Mouse (Mus musculus) embryonic facial prominence, embryonic 12.5 days (tissue): ENCODE results near the gene Gja5. TPM values are rescaled to one million over a fixed set of nuclear protein-coding genes. Genes with fewer than 3 reads are reported as not detected.

ENCODE experiments used
- ATAC-seq: fragments of 200-750 bp; cut with Nextera tagmentation; 2 replicates; pipeline ENCODE4 v1.8.0; 2017; ENCODE audit not compliant: insufficient number of reproducible peaks, insufficient read depth, low FRiP score, low TSS enrichment
- H3K27ac ChIP-seq: fragments of 300-500 bp; sonication (generic); 2 replicates; pipeline ENCODE4 v1.5.1; 2016; ENCODE audit warnings: mild to moderate bottlenecking
- H3K27me3 ChIP-seq: fragments of 300-500 bp; sonication (generic); 2 replicates; pipeline ENCODE4 v1.6.1; 2016; ENCODE audit warnings: mild to moderate bottlenecking, moderate library complexity
- H3K36me3 ChIP-seq: fragments of 300-500 bp; sonication (generic); 2 replicates; pipeline ENCODE4 v1.6.1; 2016; ENCODE audit warnings: mild to moderate bottlenecking
- H3K4me1 ChIP-seq: fragments of 300-500 bp; sonication (generic); 2 replicates; pipeline ENCODE4 v1.6.1; 2016
- H3K4me2 ChIP-seq: fragments of 300-500 bp; sonication (generic); replicated peaks from 2 replicates; pipeline ENCODE4 v1.6.1; 2016; ENCODE audit warnings: mild to moderate bottlenecking, moderate library complexity
- H3K4me3 ChIP-seq: fragments of 300-500 bp; sonication (generic); 2 replicates; pipeline ENCODE4 v1.5.1; 2016; ENCODE audit warnings: mild to moderate bottlenecking
- H3K9ac ChIP-seq: fragments of 300-500 bp; sonication (generic); 2 replicates; pipeline ENCODE4 v1.6.1; 2016; ENCODE audit warnings: mild to moderate bottlenecking, moderate library complexity
- H3K9me3 ChIP-seq: fragments of 300-500 bp; sonication (generic); 2 replicates; pipeline ENCODE4 v1.6.1; 2016; ENCODE audit warnings: mild to moderate bottlenecking, moderate library complexity
- WGBS: fragments of 180-500 bp; shearing (Covaris S2); methylation state at CpG from one replicate; pipeline ENCODE4 v1.1.7; 2016; 5-methylcytosine and 5-hydroxymethylcytosine counted together
- polyA plus RNA-seq: library from polyadenylated mRNA; unstranded; fragments of >200 nt; fragmentation: Nextera tagmentation; extraction: Ambion mirVana; gene quantifications from 2 replicates; pipeline ENCODE4 v1.2.1, GENCODE M21; 2016

Gja5 gene
- polyA plus RNA-seq, 1 experiment from 2014 or later = 14.3 TPM

DNA sequence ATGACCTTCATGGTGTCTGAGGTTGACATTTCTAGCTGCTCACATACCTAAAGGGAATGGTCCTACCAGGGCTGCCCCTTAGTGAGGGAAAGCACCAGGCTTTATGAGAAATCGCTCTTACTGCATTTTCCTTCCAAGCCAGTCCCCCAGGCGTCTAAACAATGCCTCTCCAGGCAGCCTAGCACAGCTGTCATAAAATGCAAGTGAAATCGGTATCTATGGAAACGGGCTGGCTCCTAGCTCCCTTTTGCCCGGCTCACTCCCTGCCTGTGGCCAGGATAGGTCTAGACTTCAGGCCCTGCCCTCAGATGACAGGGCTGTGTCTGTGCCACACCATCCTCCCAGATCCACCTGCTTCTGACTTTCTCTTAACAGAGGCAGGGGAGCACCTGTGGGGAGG lies 33.1 kb downstream of the Gja5 start:
- H3K27ac ChIP-seq = no peak overlapping the region
- no peaks in the 10 kb centered on the region for H3K4me1 ChIP-seq
- H3K4me2 ChIP-seq = no peak overlapping the region
- H3K27me3 ChIP-seq = no peaks in the 10 kb centered on the region; the same call in 1 of the 2 replicates
- peak; percentile 43; the same call in 1 of the 2 replicates for ATAC-seq
- no peak overlapping the region for H3K4me3 ChIP-seq
- H3K9me3 ChIP-seq = no peaks in the 10 kb centered on the region
- H3K36me3 ChIP-seq = no peaks in the 10 kb centered on the region
- WGBS = 35% methylated on average over 5 of the region's 5 CpGs
- no peak overlapping the region for H3K9ac ChIP-seq

DNA sequence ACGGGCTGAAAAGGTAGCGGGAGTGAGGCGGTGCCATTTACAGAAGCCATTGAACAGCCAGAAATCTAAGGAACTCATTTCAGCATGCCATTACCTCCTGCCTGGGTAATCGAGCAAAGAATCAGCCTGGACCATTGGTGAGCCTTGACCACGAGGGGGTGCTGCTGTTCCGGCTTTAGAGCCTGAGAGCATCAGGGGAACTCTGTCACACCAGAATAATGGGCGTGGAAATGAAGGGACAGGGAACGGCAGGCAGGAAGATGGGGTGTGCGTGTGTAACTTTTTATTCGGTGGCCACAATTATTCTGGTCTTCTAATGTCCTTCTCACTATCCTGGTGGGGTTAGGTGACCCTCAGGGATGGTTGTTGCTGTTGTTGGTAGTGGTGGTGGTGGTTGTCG lies 34.2 kb downstream of the Gja5 start:
- H3K27ac ChIP-seq = no peak overlapping the region
- H3K36me3 ChIP-seq = no peaks in the 10 kb centered on the region
- H3K4me3 ChIP-seq = no peak overlapping the region
- H3K27me3 ChIP-seq = no peaks in the 10 kb centered on the region; the same call in 1 of the 2 replicates
- no peak overlapping the region for H3K9ac ChIP-seq
- H3K4me2 ChIP-seq = peak overlapping the region; percentile 24
- H3K4me1 ChIP-seq = no peaks in the 10 kb centered on the region
- ATAC-seq = no peak
- H3K9me3 ChIP-seq = no peaks in the 10 kb centered on the region
- WGBS = 10% methylated on average over 11 of the region's 11 CpGs

DNA sequence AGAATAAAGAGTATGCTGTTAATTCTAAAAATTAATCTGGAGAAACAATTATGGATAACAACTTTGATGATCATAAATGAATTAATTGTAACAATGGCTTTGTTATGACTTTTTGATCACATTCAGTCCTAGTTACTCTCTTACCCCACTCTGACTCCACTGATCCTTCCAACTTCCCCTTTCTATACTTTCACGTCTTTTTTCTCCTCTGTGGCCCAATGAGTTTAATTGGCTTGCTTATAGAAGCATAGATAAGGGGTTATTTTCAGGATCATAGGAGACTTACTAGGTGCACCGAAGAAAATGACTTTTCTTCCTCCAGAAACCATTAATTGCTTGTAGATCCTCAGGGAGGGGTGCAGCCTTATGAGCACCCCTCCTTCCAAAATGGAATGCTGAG lies 38.2 kb downstream of the Gja5 start:
- H3K36me3 ChIP-seq = no peaks in the 10 kb centered on the region
- ATAC-seq = no peak
- H3K4me3 ChIP-seq = no peak overlapping the region
- H3K4me2 ChIP-seq = no peak overlapping the region
- no peaks in the 10 kb centered on the region for H3K4me1 ChIP-seq
- no peak overlapping the region for H3K27ac ChIP-seq
- WGBS = 88% methylated on average over 2 of the region's 2 CpGs
- H3K9ac ChIP-seq = no peak overlapping the region
- no peaks in the 10 kb centered on the region for H3K27me3 ChIP-seq
- H3K9me3 ChIP-seq = no peaks in the 10 kb centered on the region

GRCm38 (mm10) chr3:96953489-96954233 lies 49.2 kb downstream of the Gja5 start:
- Histone ChIP-seq H3K27ac (no peak overlapping the region), H3K9me3 (no peaks in the 10 kb centered on the region), H3K4me3 (no peak overlapping the region), H3K36me3 (no peaks in the 10 kb centered on the region), H3K9ac (no peak overlapping the region), H3K27me3 (no peaks in the 10 kb centered on the region), H3K4me1 (peaks cover 9% of the 10 kb centered on the region; the same call in 1 of the 2 replicates), H3K4me2 (no peak overlapping the region; the same call in 1 of the 2 replicates)
- 44% methylated on average over 14 of the region's 14 CpGs for WGBS
- no peak for ATAC-seq

DNA sequence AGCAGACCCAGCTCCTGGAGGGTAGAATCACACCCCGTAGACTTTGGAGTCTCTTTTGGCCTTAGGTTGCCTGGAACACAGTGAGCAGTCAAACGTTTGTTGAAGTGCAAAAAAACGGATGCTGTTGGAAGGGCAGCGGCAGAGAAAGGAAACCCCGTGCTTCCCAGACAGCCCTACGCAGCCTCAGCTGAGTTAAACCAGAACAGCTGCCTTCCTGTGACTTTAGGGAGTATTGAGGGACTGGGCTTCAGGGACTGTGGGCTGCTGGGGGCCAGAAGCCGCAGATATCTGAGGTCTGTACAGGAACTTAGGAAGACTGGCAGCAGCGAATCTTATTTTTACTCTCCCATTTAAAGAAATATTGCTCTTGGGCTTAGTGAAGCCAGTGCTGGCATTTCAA lies 56.1 kb downstream of the Gja5 start:
- no peaks in the 10 kb centered on the region for H3K27me3 ChIP-seq
- H3K27ac ChIP-seq = peak overlapping the region; percentile 46; the same call in 1 of the 2 replicates
- no peak for ATAC-seq
- 24% methylated on average over 8 of the region's 8 CpGs for WGBS
- H3K4me3 ChIP-seq = no peak overlapping the region
- H3K36me3 ChIP-seq = no peaks in the 10 kb centered on the region
- H3K4me2 ChIP-seq = peak overlapping the region; percentile 24
- peaks cover 6% of the 10 kb centered on the region; the same call in 1 of the 2 replicates for H3K4me1 ChIP-seq
- H3K9ac ChIP-seq = no peak overlapping the region
- no peaks in the 10 kb centered on the region for H3K9me3 ChIP-seq

DNA sequence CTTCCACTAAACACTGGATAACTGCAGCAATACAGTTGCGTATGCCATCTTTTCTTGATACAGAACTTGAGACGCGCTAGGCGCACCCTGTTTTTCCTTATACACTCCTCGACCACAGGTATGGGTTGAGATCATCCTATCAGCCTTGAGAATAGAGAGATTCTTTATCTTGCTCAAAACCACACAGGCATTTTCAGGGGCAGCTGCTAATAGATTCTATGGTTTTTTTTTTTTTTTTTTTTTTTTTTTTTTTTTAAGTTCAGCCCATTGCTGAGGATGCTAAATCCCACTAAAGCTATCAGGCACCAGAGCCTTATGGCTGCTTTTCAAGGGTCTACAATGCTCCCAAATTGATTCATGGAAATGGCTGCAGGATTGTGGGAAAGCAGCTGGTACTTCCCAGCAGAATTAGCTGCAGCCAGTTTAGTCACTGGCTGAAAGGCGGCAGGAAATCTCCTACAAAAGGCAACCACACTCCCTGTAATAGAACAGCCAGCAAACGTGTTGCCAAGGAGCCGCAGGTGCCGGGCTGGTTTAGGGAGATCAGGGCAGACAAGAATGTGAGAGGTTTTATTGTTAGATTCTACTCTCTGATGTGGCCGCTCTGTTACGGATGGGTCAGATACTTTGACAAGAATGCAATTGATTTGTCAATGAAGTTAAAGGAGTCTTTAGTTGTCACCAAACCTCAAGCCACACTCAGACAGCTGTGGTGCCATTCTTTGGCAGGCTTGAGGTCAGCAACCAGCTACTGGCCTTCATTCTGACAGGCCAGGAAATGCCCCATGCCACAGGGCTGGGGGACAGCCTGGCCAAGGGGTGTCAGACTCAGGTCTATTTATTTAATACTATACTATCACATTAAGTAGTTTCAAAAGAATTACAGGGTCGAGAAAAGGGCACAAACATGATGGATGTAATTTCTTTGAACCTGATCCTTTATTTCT lies 58.9 kb downstream of the Gja5 start:
- H3K9me3 ChIP-seq = no peaks in the 10 kb centered on the region
- H3K27me3 ChIP-seq = no peaks in the 10 kb centered on the region
- no peak overlapping the region for H3K27ac ChIP-seq
- no peak overlapping the region for H3K9ac ChIP-seq
- WGBS = 68% methylated on average over 12 of the region's 12 CpGs
- H3K4me3 ChIP-seq = no peak overlapping the region
- H3K4me2 ChIP-seq = no peak overlapping the region
- peaks cover 6% of the 10 kb centered on the region; the same call in 1 of the 2 replicates for H3K4me1 ChIP-seq
- ATAC-seq = no peak
- no peaks in the 10 kb centered on the region for H3K36me3 ChIP-seq

DNA sequence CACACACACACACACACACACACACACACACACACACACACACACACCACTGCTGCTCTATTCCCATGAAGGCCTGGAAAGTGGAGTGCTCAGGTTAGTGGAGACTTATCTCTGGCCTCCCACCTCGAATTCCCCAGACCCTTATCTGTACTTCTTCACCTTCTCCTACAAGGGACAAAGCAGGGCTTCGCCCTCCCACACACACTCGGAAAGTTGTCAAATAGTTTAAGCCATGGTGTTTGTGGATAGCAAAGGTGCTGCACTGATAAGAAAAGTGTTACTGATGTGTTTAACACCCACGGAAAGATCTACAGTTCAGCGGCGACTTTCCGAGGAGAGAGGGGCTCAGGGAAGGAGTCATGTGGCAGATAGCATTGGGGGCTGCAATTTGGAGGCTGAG lies 66.5 kb downstream of the Gja5 start:
- ATAC-seq = no peak

GRCm38 (mm10) chr3:96974467-96974866 lies 70.0 kb downstream of the Gja5 start:
- Histone ChIP-seq H3K27ac (no peak overlapping the region), H3K4me2 (no peak overlapping the region), H3K9me3 (no peaks in the 10 kb centered on the region), H3K9ac (no peak overlapping the region), H3K4me3 (no peak overlapping the region), H3K36me3 (no peaks in the 10 kb centered on the region), H3K4me1 (no peaks in the 10 kb centered on the region), H3K27me3 (no peaks in the 10 kb centered on the region)
- WGBS = 81% methylated on average over 7 of the region's 7 CpGs
- no peak for ATAC-seq

More for the DNA sequence above, 66.5 kb downstream of the Gja5 start:
- no peak overlapping the region for H3K9ac ChIP-seq
- no peak overlapping the region for H3K4me2 ChIP-seq
- 62% methylated on average over 7 of the region's 7 CpGs for WGBS
- H3K27me3 ChIP-seq = no peaks in the 10 kb centered on the region
- no peaks in the 10 kb centered on the region for H3K4me1 ChIP-seq
- H3K4me3 ChIP-seq = no peak overlapping the region
- H3K27ac ChIP-seq = no peak overlapping the region
- H3K9me3 ChIP-seq = no peaks in the 10 kb centered on the region
- H3K36me3 ChIP-seq = no peaks in the 10 kb centered on the region

DNA sequence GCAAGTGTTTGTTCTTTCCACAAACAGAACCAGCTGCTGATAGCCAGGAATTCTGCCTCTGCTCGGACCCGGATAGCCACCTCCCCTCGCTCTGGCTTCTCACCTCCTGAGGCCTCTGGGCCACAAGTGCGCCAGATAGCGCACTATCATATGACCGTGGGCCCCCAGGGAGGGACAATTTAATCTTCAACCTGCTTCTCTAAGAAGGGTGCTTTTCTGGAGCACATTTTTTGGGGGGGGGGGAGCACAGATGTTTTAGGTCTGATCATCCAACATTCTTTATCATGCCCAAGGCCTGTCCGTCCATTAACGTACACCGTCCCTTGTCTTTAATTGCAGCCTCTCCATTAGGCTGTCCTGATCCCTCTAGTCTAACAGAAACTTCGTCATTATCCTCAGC lies 71.1 kb downstream of the Gja5 start:
- 85% methylated on average over 10 of the region's 10 CpGs for WGBS
- Histone ChIP-seq H3K36me3 (no peaks in the 10 kb centered on the region), H3K27me3 (no peaks in the 10 kb centered on the region), H3K4me1 (no peaks in the 10 kb centered on the region), H3K4me2 (no peak overlapping the region), H3K9me3 (no peaks in the 10 kb centered on the region), H3K9ac (no peak overlapping the region), H3K27ac (no peak overlapping the region), H3K4me3 (no peak overlapping the region)
- no peak for ATAC-seq

DNA sequence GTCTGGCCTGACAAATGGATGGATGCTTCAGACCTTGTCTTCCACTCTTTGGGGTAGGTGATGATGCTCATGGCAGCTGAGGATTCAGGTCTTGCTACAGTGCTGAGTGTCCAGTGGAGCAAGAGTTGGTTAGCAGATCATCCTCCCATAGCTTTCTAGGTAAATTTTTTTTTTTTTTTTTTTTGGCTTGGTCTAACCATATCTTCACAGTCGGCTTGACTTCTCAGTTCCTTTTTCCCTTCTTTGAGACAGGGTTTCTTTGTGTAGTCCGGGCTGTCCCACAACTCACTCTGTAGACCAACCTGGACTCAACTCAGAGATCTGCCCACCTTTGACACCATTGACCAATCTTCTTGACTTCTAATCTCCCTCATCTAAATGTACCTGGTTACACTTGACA lies 73.0 kb downstream of the Gja5 start:
- ATAC-seq = no peak

DNA sequence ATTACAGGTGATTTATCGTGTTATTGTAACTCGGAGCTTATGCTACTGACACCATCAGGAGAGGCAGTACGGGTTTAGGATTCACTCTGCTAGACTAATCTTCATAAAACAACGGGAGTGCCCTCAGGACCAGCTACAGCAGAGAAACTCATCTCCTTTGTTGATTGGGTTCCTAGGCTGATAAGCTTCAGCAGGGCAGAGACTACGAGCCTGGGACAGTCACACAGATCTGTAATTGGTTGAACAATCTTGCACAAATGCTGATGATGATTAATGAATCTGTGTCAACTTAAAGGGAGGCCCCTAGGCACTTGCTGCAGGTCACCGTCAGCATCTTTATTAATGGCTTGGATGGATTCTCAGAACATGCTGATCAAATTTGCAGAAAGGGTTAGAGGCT lies 74.0 kb downstream of the Gja5 start:
- H3K27ac ChIP-seq = no peak overlapping the region
- no peak overlapping the region for H3K9ac ChIP-seq
- no peaks in the 10 kb centered on the region for H3K9me3 ChIP-seq
- ATAC-seq = no peak
- H3K4me3 ChIP-seq = no peak overlapping the region
- H3K27me3 ChIP-seq = no peaks in the 10 kb centered on the region
- no peak overlapping the region for H3K4me2 ChIP-seq
- WGBS = 52% methylated on average over 6 of the region's 6 CpGs
- no peaks in the 10 kb centered on the region for H3K36me3 ChIP-seq
- no peaks in the 10 kb centered on the region for H3K4me1 ChIP-seq

More for the DNA sequence above, 73.0 kb downstream of the Gja5 start:
- no peaks in the 10 kb centered on the region for H3K36me3 ChIP-seq
- H3K4me3 ChIP-seq = no peak overlapping the region
- no peak overlapping the region for H3K4me2 ChIP-seq
- no peaks in the 10 kb centered on the region for H3K27me3 ChIP-seq
- 84% methylated on average over 2 of the region's 2 CpGs for WGBS
- no peak overlapping the region for H3K9ac ChIP-seq
- no peaks in the 10 kb centered on the region for H3K4me1 ChIP-seq
- H3K27ac ChIP-seq = no peak overlapping the region
- H3K9me3 ChIP-seq = no peaks in the 10 kb centered on the region

- Histone ChIP-seq H3K27ac (no peak overlapping the region), H3K36me3 (no peaks in the 10 kb centered on the region), H3K4me2 (no peak overlapping the region), H3K27me3 (no peaks in the 10 kb centered on the region), H3K4me1 (no peaks in the 10 kb centered on the region), H3K9me3 (no peaks in the 10 kb centered on the region), H3K9ac (no peak overlapping the region), H3K4me3 (no peak overlapping the region)
- no peak for ATAC-seq
- 85% methylated on average over 3 of the region's 3 CpGs for WGBS
Measured at GRCm38 (mm10) chr3:96979020-96979419, 74.5 kb downstream of the Gja5 start.
